Mouse (Mus musculus) CD4-positive, CD25-positive, alpha-beta regulatory T cell, adult 4 months (primary cell): ENCODE data around the gene Il33. TPM values are rescaled to one million over a fixed set of nuclear protein-coding genes. Genes with fewer than 3 reads are reported as not detected.
"Not testable (repeated sequence)": the region's sequence is repeated elsewhere in the genome, so short reads cannot be mapped to it uniquely, and the experiment has no call there.

ENCODE experiments used
- ATAC-seq: one replicate; pipeline ENCODE4 v1.8.0; 2017
- polyA plus RNA-seq, 2 experiments: library from polyadenylated mRNA; unstranded; fragments of 100-300 nt; shearing (Covaris generic); gene quantifications; one replicate each; pipeline ENCODE4 v1.2.1; 2017

The Il33 gene
- polyA plus RNA-seq, 2 experiments from 2014 or later, result not detected

DNA sequence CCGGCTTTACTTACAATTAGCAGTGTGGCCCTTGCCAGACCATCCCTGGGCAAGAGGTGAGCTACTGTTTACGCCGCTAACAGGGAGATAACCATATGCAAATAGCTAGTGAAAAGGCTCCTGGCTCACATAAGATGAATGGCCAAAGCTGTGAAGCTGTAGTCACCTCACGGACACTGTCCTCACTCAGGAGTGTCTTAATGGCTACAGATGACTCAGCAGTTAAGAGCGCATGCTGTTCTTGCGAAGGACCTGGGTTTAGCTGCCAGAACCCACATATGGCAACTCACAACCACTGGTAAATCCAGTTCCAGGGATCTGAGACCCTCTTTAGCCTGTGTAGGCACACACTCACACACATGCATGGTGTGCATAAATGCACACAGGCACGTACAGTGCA is 16.3 kb downstream of the Il33 start:
- no peak for ATAC-seq

DNA sequence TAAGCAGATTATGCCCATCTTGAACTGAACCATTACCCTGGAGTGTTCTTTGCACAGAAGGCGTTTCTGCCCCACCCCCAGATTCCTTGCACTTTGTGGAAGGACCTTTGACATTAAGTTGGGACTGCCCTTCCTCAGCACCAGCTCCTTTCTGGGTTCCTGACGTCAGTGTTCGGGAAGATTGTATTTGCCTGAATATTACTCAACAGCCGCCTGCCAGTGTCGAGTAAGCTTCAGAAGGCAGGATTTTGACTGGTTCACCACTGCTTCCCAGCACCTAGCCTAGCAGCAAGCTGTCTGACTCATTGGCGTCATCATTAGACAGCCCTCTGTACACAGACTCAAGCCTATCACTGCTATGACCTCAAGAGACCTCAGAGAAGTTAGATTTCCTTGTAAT is 17.4 kb downstream of the Il33 start:
- no peak for ATAC-seq

DNA sequence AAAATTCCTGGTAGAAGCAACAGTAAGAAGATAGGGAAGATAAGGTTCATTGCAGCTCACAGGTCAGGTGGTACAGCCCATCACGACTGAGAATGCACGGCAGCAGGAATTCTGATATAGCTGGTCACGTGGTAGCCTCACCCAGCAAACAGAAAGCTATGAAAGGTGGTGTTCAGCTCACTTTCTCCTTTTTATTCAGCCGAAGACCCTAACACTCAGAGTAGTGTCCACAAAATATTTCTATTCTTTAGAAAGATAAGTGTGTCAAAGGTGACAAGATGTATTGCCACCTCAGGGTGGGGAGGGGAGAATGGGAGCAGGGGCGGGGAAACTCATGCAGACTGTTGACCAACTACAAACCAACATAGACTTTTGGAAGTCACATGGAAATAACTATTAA is 19.5 kb downstream of the Il33 start:
- no peak for ATAC-seq

- not testable (repeated sequence) for ATAC-seq
Observed at GRCm38 (mm10) chr19:29944935-29945334, 20.0 kb downstream of the Il33 start.

DNA sequence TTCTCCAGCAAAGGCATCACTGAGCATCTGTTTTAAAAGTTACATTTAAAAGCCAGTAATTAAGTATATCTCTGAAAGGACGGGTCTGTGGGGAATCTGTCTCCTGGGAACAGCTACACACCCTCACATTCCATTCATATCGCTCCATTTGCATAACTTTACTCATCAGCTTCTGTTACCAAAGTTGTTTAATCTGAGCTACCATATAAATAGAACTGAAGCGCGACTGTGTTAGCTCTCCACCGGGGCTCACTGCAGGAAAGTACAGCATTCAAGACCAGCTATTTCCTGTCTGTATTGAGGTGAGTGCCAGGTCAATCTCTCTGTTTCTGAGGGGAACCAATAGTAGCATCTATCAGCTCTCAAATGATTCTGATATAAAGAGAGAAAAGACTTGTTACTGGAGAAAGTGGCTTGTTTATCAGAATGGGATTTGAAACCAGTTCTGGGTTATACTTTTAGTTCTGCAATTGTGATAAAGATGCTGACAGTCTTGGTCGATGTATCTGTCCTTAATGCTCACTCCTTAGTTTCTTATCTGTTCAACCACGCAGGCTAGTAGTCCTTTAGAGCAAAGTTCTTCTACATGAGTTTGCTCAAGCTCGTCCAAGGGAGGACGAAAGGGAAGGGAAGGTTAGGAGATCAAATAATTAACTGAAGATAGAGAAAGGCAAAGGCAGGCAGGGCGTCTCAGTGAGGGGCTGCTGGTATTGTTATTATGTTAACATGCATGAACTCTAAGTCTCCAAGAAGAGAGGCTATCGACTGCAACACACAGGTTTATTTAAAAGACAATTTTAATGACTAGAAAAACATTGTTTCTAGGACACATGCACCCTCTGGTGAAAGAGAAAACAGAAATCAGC is 20.9 kb downstream of the Il33 start:
- no peak for ATAC-seq

DNA sequence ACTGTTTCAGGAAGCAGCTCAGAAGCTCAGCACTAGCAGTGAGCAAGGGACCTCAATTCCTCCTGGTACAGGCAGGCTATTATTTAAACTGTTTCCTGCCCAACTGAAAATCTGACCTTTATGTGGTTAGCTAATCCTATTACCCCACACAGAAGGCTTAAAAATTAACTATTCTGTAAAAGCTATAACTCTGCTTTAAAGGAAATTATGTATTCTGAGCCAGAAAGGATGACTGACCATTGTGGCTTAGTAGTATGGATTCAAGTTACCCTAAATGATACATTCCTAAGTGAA is 21.5 kb downstream of the Il33 start:
- ATAC-seq, result no peak

DNA sequence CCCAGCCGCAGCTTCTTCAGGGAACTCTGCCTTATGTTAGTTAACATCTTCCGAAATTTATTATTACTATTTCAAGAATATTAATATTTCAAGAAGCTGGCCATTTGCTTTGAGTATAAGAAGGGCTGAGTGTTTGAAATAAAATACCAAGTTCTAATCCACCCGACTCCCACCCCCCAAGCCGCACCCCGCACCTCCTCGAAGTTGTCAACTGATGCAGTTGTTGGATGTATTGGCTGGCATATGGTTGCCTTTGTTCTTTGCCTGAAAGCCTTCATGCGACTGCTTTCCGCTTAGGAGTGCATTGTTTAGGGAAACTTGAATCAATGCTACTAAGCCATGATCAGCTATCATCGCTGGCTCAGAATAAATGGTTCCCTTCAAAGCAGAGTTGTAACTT is 22.1 kb downstream of the Il33 start:
- no peak for ATAC-seq

- ATAC-seq, result peak; percentile 68
Observed at GRCm38 (mm10) chr19:29947891-29948801, 23.2 kb downstream of the Il33 start.

GRCm38 (mm10) chr19:29952538-29952937 is 27.6 kb downstream of the Il33 start:
- ATAC-seq, result no peak

GRCm38 (mm10) chr19:29953833-29954232 is 28.9 kb downstream of the Il33 start:
- no peak for ATAC-seq

DNA sequence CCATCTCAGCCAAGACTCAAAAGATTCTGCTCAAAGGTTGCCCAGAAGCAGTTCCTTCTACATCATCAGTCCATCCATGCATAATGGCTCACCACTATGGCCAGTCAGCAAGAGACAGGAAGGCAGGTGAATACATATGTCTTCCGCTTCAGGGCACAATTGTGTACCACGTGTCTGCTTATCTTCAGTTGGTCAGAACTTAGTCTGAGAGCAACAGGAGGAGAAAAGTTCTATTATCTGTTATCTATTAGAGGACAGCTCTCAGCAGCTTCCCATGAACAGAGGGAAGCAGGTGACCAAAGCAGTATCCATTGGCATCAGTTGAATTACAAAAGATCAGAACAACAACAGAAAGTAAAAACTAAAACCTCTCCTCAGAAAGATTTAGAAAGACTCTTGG is 30.5 kb downstream of the Il33 start:
- no peak for ATAC-seq

- no peak for ATAC-seq
Observed at GRCm38 (mm10) chr19:29960906-29961305, 36.0 kb downstream of the Il33 start.

DNA sequence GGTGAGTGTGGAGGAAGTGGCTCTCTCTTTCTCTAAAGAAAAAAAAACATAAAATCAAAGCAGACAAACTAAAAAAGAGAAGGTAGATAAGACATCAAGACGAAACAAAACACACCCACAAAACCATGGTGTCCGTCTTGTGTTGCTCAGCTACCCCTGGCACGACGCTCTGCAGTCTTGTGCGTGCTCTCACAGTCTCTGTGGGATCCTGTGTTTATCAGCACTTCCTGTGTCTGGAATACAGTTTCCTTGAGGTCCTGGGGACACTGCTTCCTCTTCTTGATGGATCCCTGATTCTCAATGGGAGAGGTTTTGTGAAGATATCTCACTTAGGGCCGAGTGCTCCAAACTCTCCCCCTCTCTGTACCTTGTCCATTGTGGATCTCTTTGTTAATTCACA is 36.9 kb downstream of the Il33 start:
- ATAC-seq, result no peak

DNA sequence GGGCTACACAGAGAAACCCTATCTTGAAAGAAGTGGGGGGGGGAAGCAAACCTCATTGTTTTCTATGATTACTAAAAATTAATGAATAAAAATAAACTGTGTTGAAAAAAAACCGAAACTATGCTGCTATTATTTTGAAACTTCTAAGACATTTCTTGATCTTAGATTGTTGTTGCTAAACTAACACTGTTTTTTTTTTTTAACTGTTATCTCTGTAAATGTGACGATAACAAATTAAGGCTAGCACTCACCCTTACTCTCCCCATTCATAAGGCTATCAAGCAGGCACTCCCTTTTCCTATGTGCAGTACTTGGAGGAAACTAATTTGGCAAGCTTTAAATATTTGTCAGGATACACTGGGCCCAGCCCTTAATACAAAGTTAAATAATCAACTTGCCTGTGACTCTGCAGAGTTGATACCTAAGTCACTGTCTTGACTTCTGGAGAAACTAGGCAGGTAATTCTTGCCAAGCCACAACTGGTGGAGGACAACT is 38.7 kb downstream of the Il33 start:
- no peak for ATAC-seq

DNA sequence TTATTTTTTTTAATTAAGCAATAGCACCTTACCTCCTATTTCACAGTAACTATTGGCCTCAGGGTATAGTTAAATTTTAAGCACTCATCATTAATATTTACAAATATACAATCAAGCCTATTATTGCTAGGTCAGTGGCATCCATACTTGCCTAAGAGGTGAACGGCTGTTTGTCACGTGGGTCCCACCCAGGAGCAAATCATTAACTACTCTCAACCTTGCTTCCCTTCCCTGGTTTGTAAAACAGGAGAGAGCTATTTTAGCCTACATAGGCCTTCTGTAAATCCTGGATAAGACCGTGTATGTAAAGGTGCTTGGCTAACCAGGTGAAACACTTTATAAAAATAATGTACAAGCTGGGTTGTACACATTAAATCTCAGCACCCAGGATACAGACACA is 43.0 kb downstream of the Il33 start:
- ATAC-seq, result no peak

GRCm38 (mm10) chr19:29973396-29973795 is 48.5 kb downstream of the Il33 start:
- no peak for ATAC-seq

DNA sequence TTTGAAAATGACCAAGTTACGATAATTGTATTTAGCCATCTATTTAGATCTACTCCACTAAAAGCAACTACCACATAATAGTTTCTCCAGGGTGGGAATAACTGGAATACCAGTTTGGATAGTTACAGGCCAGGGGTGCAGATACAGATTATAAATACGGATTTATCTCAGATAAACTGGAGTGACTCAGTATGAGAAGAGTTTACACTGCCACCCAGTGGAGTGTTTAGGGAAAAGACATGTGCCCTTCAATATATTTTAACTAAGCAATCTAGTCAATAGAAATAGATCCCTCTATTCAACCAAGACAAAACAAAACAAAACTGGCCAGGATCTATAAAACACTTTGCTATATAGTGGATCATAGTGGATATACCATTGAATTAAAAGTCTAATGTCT is 53.9 kb downstream of the Il33 start:
- no peak for ATAC-seq

GRCm38 (mm10) chr19:29979452-29980089 is 54.7 kb downstream of the Il33 start:
- no peak for ATAC-seq

GRCm38 (mm10) chr19:29984208-29985005 is 59.5 kb downstream of the Il33 start:
- no peak for ATAC-seq

- no peak for ATAC-seq
Observed at GRCm38 (mm10) chr19:29986464-29987091, 61.7 kb downstream of the Il33 start.

- no peak for ATAC-seq
Observed at GRCm38 (mm10) chr19:30000406-30001365, 75.8 kb downstream of the Il33 start.
